In the genomic region with DNA sequence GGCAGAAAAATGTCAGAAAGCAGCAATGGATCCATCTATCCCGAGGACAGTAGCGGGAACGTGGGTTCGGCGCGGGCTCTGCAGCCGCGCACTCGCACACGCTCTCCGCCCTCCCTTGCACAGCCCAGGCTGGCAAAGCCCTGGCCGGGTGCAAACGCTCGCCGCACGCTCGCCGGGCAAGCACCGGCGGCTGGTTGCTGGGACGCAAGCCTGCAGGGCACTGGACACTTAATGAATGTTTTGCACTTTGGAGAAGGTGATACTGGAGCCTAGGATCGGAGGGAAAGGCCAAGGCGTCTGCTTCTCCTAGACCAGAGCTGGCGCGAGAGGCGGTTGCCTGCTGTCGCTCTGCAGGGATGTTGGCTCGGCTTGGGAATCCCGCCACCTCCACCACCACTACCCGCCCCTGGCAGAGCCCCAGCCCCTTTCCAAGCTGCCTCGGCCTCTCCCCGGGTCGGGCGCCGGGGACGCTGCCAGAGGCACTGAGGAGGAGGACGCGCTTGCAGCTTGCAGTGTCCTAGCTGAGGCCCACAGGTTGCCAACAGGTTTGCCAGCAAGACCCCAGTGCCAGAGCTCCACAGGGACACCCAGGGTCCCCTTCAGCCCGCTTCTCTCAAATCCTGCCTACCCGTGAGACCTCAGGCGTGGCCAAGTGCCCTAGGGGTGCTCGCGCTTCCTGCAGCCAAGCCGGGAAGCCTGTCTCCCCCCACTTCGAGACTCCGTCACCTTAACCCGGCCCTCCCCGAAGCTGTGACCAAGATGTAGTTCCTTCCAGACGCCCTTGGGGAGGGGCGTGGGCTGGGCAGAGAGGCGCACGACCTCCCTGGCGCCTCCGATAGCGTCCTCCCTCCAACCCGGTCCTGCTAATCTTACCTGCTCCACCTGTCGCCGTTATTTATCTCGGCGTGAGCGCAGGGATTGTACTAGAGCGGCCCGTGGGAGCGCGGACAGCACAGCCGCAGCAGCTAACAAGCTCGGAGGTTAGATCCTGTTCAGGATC, we compare ENCODE assay signal across 8 mouse cellular contexts.
A peak's percentile ranks its signal among the peaks of the same experiment; 100 is the strongest.
DNase-seq lines count a peak whose midpoint lies in the region; ATAC-seq and TF ChIP-seq lines count a peak whose summit lies in the region.

No protein-coding gene starts in this region.

- ATAC-seq in forebrain, embryonic 12.5 days (ENCODE audit: low FRiP score), result peak; percentile 57
- peak; percentile 45; the same call in 1 of the 2 replicates for ATAC-seq in midbrain, embryonic 11.5 days (ENCODE audit: low FRiP score)
- ATAC-seq in stomach, embryonic 16.5 days (ENCODE audit: insufficient read depth, low FRiP score), result peak; percentile 39; the same call in 1 of the 2 replicates

- no peak overlapping the region for H3K4me3 ChIP-seq in lung, adult 2 months (replicated peaks; ENCODE audit: extremely low read depth, low read depth, low read length)
- peak overlapping the region; percentile 29; the same call in 1 of the 2 replicates for H3K4me3 ChIP-seq in brown adipose tissue, adult 24 weeks (ENCODE audit: insufficient read depth, low read depth, low read length)
- H3K4me3 ChIP-seq in forebrain, embryonic 12.5 days (replicated peaks), result peak overlapping the region; percentile 73
- H3K4me3 ChIP-seq in midbrain, embryonic 11.5 days (ENCODE audit: low read depth, low read length), result peak overlapping the region; percentile 68
- peak overlapping the region; percentile 70 for H3K4me3 ChIP-seq in stomach, embryonic 16.5 days (replicated peaks; ENCODE audit: low read length)

- H3K4me1 ChIP-seq in lung, adult 2 months (ENCODE audit: control insufficient read depth, insufficient read depth, low read length), result peaks cover 14% of the 10 kb centered on the region
- no peaks in the 10 kb centered on the region; the same call in 1 of the 2 replicates for H3K4me1 ChIP-seq in brown adipose tissue, adult 24 weeks (ENCODE audit: control insufficient read depth, insufficient read depth, insufficient read length, low read length)
- peaks cover 44% of the 10 kb centered on the region for H3K4me1 ChIP-seq in forebrain, embryonic 12.5 days
- H3K4me1 ChIP-seq in midbrain, embryonic 11.5 days (ENCODE audit: control insufficient read depth, insufficient read depth, low read length), result peaks cover 23% of the 10 kb centered on the region
- H3K4me1 ChIP-seq in stomach, embryonic 16.5 days (ENCODE audit: control insufficient read depth, insufficient read depth, low read length), result peaks cover 46% of the 10 kb centered on the region

- TF ChIP-seq POLR2A in lung, adult 2 months (IDR thresholded peaks at IDR 0.05; ENCODE audit: borderline replicate concordance, extremely low read depth, low read depth, low read length), result no peak

- no peaks in the 10 kb centered on the region for H3K36me3 ChIP-seq in forebrain, embryonic 12.5 days (replicated peaks)
- H3K36me3 ChIP-seq in midbrain, embryonic 11.5 days (ENCODE audit: control insufficient read depth, insufficient read depth, low read length), result no peaks in the 10 kb centered on the region
- no peaks in the 10 kb centered on the region for H3K36me3 ChIP-seq in stomach, embryonic 16.5 days (ENCODE audit: control insufficient read depth, insufficient read depth, low read length)

- peak overlapping the region; percentile 81 for H3K9ac ChIP-seq in forebrain, embryonic 12.5 days
- H3K9ac ChIP-seq in midbrain, embryonic 11.5 days (ENCODE audit: low read length), result peak overlapping the region; percentile 83
- peak overlapping the region; percentile 80 for H3K9ac ChIP-seq in stomach, embryonic 16.5 days (ENCODE audit: low read length)

- DNase-seq in lung, adult 2 months, result peak; percentile 8
- DNase-seq in lung, postnatal 25 days (ENCODE audit: low spot score), result no peak
- peak; percentile 46 to 48 for DNase-seq in heart, postnatal 14 days
- peak; percentile 66 to 74 for DNase-seq in layer of hippocampus, postnatal 36 days
- peak; percentile 97 for DNase-seq in midbrain, embryonic 11.5 days (ENCODE audit: low spot score, missing footprints)

- H3K27ac ChIP-seq in brown adipose tissue, adult 24 weeks (replicated peaks; ENCODE audit: low read depth, low read length), result no peak overlapping the region
- peak overlapping the region; percentile 91 for H3K27ac ChIP-seq in forebrain, embryonic 12.5 days
- peak overlapping the region; percentile 14; the same call in 1 of the 2 replicates for H3K27ac ChIP-seq in midbrain, embryonic 11.5 days (ENCODE audit: low read depth, low read length)
- H3K27ac ChIP-seq in stomach, embryonic 16.5 days (ENCODE audit: low read length), result peak overlapping the region; percentile 71

- no peaks in the 10 kb centered on the region for H3K9me3 ChIP-seq in forebrain, embryonic 12.5 days
- H3K9me3 ChIP-seq in midbrain, embryonic 11.5 days (ENCODE audit: control insufficient read depth, low read length), result no peaks in the 10 kb centered on the region
- H3K9me3 ChIP-seq in stomach, embryonic 16.5 days (replicated peaks; ENCODE audit: control insufficient read depth, low read length), result no peaks in the 10 kb centered on the region

- H3K27me3 ChIP-seq in forebrain, embryonic 12.5 days, result peaks cover 53% of the 10 kb centered on the region
- H3K27me3 ChIP-seq in midbrain, embryonic 11.5 days (ENCODE audit: control insufficient read depth, insufficient read depth, low read length), result peaks cover 29% of the 10 kb centered on the region
- peaks cover 28% of the 10 kb centered on the region for H3K27me3 ChIP-seq in stomach, embryonic 16.5 days (ENCODE audit: control insufficient read depth, insufficient read depth, low read length)

- TF ChIP-seq CTCF in lung, adult 2 months (IDR thresholded peaks at IDR 0.05; ENCODE audit: insufficient read depth, low read length), result no peak

- WGBS in lung, adult 2 months, result 3% methylated on average over 67 of the region's 67 CpGs
- under 1% methylated on average over 67 of the region's 67 CpGs for WGBS in forebrain, embryonic 12.5 days
- under 1% methylated on average over 66 of the region's 67 CpGs for WGBS in midbrain, embryonic 11.5 days
- WGBS in stomach, embryonic 16.5 days, result 2% methylated on average over 67 of the region's 67 CpGs

- intact Hi-C loops in heart, postnatal 14 days (cut with DNase I), result loop anchor here (2.0 kb wide), 1 partner anchor 566 kb away; no protein-coding TSS in a partner anchor

- H3K4me2 ChIP-seq in forebrain, embryonic 12.5 days, result peak overlapping the region; percentile 97
- peak overlapping the region; percentile 98 for H3K4me2 ChIP-seq in midbrain, embryonic 11.5 days
- peak overlapping the region; percentile 94 for H3K4me2 ChIP-seq in stomach, embryonic 16.5 days (ENCODE audit: low read depth, low read length)
